Mouse (Mus musculus): ENCODE data around the gene Il1a. TPM values are rescaled to one million over a fixed set of nuclear protein-coding genes. Genes with fewer than 3 reads are reported as not detected.

The Il1a gene
- 0.11 and 1.9 TPM in 2 replicates for polyA plus RNA-seq (2015; fragmentation: Nextera tagmentation; extraction: Ambion mirVana)

GRCm38 (mm10) chr2:129309836-129310235 lies at the start of gene Il1a:
Gene Il1a (minus strand): TSS chr2:129309972.

GRCm38 (mm10) chr2:129296671-129297588 lies 12.8 kb downstream of the Il1a start, which contains the start of gene Ckap2l:
Gene Ckap2l (minus strand): TSS chr2:129297212.

Other genes starting within 250 kb of the Il1a start
- gene Ttl, start 244.0 kb downstream of the Il1a start, polyA plus RNA-seq (2015; fragmentation: Nextera tagmentation; extraction: Ambion mirVana): 7.3 and 8.9 TPM in 2 replicates
- 8.3 and 8.7 TPM in 2 replicates for gene Polr1b, start 209.0 kb downstream of the Il1a start, polyA plus RNA-seq (2015; fragmentation: Nextera tagmentation; extraction: Ambion mirVana)
- gene Chchd5, start 180.3 kb downstream of the Il1a start, polyA plus RNA-seq (2015; fragmentation: Nextera tagmentation; extraction: Ambion mirVana): 16.5 and 17.6 TPM in 2 replicates
- gene Slc20a1, start 111.2 kb downstream of the Il1a start, polyA plus RNA-seq (2015; fragmentation: Nextera tagmentation; extraction: Ambion mirVana): 14.3 and 17.4 TPM in 2 replicates
- gene Ckap2l, start 12.8 kb downstream of the Il1a start, polyA plus RNA-seq (2015; fragmentation: Nextera tagmentation; extraction: Ambion mirVana): 8.4 and 14.4 TPM in 2 replicates
- gene Il1b, start 61.2 kb upstream of the Il1a start, polyA plus RNA-seq (2015; fragmentation: Nextera tagmentation; extraction: Ambion mirVana): 0.40 and 1.8 TPM in 2 replicates
- gene F830045P16Rik, start 226.6 kb upstream of the Il1a start, polyA plus RNA-seq (2015; fragmentation: Nextera tagmentation; extraction: Ambion mirVana): not detected in 2 replicates